In the genomic region with DNA sequence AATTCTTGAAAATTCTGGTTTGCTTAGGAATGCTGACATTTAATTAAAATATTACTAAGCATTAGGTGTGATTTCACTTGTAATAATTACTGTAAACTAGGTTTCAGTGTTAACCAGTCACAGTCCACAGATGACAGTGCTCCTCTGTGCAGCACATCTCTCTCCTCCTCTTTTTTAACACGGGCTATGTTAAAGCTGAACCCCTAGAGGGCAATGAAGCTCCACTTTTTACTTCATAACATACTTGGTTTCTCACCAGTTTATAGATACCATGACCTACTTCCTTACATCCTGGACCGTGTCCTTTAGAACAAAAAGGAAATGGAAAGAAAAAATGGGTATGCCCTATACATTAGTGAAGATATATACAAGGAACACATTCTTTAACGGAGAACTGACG, we compare ENCODE assay signal across 8 mouse cellular contexts. TPM values are rescaled to one million over a fixed set of nuclear protein-coding genes. Genes with fewer than 3 reads are reported as not detected.
DNase-seq lines count a peak whose midpoint lies in the region; ATAC-seq lines count a peak whose summit lies in the region.

No protein-coding gene starts in this region.

- H3K27ac ChIP-seq in midbrain, embryonic 11.5 days (ENCODE audit: low read depth, low read length) = no peak overlapping the region
- no peak overlapping the region for H3K27ac ChIP-seq in midbrain, embryonic 10.5 days (replicated peaks)
- no peak overlapping the region for H3K27ac ChIP-seq in forebrain, embryonic 15.5 days (replicated peaks)

- WGBS in midbrain, embryonic 11.5 days = 68% methylated on average over 4 of the region's 4 CpGs
- WGBS in midbrain, embryonic 10.5 days = 69% methylated on average over 4 of the region's 4 CpGs
- 35% methylated on average over 4 of the region's 4 CpGs for WGBS in forebrain, embryonic 15.5 days

- no peaks in the 10 kb centered on the region for H3K9me3 ChIP-seq in midbrain, embryonic 11.5 days (ENCODE audit: control insufficient read depth, low read length)
- no peaks in the 10 kb centered on the region for H3K9me3 ChIP-seq in midbrain, embryonic 10.5 days (replicated peaks)
- no peaks in the 10 kb centered on the region for H3K9me3 ChIP-seq in forebrain, embryonic 15.5 days

- no peak overlapping the region for H3K4me2 ChIP-seq in midbrain, embryonic 11.5 days
- no peak overlapping the region for H3K4me2 ChIP-seq in forebrain, embryonic 15.5 days (replicated peaks)

- peak; percentile 70; the same call in 1 of the 2 replicates for ATAC-seq in midbrain, embryonic 11.5 days (ENCODE audit: low FRiP score)
- ATAC-seq in forebrain, embryonic 15.5 days (replicated peaks) = peak; percentile 80

- no peak overlapping the region for H3K4me3 ChIP-seq in midbrain, embryonic 11.5 days (ENCODE audit: low read depth, low read length)
- H3K4me3 ChIP-seq in midbrain, embryonic 10.5 days = no peak overlapping the region
- H3K4me3 ChIP-seq in forebrain, embryonic 15.5 days = no peak overlapping the region

- no peaks in the 10 kb centered on the region for H3K36me3 ChIP-seq in midbrain, embryonic 11.5 days (ENCODE audit: control insufficient read depth, insufficient read depth, low read length)
- no peaks in the 10 kb centered on the region for H3K36me3 ChIP-seq in midbrain, embryonic 10.5 days
- H3K36me3 ChIP-seq in forebrain, embryonic 15.5 days = no peaks in the 10 kb centered on the region

- no peaks in the 10 kb centered on the region for H3K27me3 ChIP-seq in midbrain, embryonic 11.5 days (ENCODE audit: control insufficient read depth, insufficient read depth, low read length)
- no peaks in the 10 kb centered on the region for H3K27me3 ChIP-seq in midbrain, embryonic 10.5 days (ENCODE audit: low read depth, poor library complexity, severe bottlenecking)
- no peaks in the 10 kb centered on the region for H3K27me3 ChIP-seq in forebrain, embryonic 15.5 days

- peak; percentile 6 for DNase-seq in gastrocnemius, adult 18-20 months (ENCODE audit: low spot score)
- DNase-seq in gastrocnemius, postnatal 4 days (ENCODE audit: low spot score in 2 of 2) = no peak
- DNase-seq in midbrain, embryonic 11.5 days (ENCODE audit: low spot score, missing footprints) = peak; percentile 88
- no peak for DNase-seq in midbrain, embryonic 10.5 days (ENCODE audit: low spot score)
- peak; percentile 3 for DNase-seq in retina, adult 2 months (ENCODE audit: low read depth, low spot score)
- no peak for DNase-seq in heart, adult 18-20 months
- no peak for DNase-seq in spleen, postnatal 36 days (ENCODE audit: low spot score in 2 of 2)

- no peak overlapping the region for H3K9ac ChIP-seq in midbrain, embryonic 11.5 days (ENCODE audit: low read length)
- no peak overlapping the region for H3K9ac ChIP-seq in forebrain, embryonic 15.5 days (replicated peaks)

- H3K4me1 ChIP-seq in midbrain, embryonic 11.5 days (ENCODE audit: control insufficient read depth, insufficient read depth, low read length) = no peaks in the 10 kb centered on the region
- H3K4me1 ChIP-seq in midbrain, embryonic 10.5 days = no peaks in the 10 kb centered on the region
- H3K4me1 ChIP-seq in forebrain, embryonic 15.5 days = 0 out of 2 replicates have a peak, but pooled peaks cover 12% of the 10 kb centered on the region

RNA-seq across cellular contexts. Expression of a gene that starts 50.6 kb away (rescaled TPM):
- total RNA-seq in gastrocnemius, adult 18-20 months (2021) = 10 to 100 TPM; 21.5 to 23.0 TPM
- total RNA-seq in gastrocnemius, postnatal 4 days (2021) = 10 to 100 TPM; 20.5 to 22.4 TPM
- 40.1 and 41.5 TPM in 2 replicates for polyA plus RNA-seq in midbrain, embryonic 11.5 days (2014; fragmentation: Nextera tagmentation; extraction: Ambion mirVana)
- 30.7 and 35.0 TPM in 2 replicates for polyA plus RNA-seq in midbrain, embryonic 10.5 days (2016; fragmentation: Nextera tagmentation; extraction: Ambion mirVana)
- polyA plus RNA-seq in forebrain, embryonic 15.5 days (2015; fragmentation: Nextera tagmentation; extraction: Ambion mirVana) = 38.3 and 39.3 TPM in 2 replicates
- total RNA-seq in heart, adult 18-20 months (2021) = 10 to 100 TPM; 31.8 to 33.0 TPM

RNA-seq across cellular contexts. Expression of a gene that starts 59.1 kb away (rescaled TPM):
- total RNA-seq in gastrocnemius, adult 18-20 months (2021) = 10 to 100 TPM; 30.7 to 35.4 TPM
- total RNA-seq in gastrocnemius, postnatal 4 days (2021) = 10 to 100 TPM; 52.4 to 57.3 TPM
- polyA plus RNA-seq in midbrain, embryonic 11.5 days (2014; fragmentation: Nextera tagmentation; extraction: Ambion mirVana) = 72.1 and 76.8 TPM in 2 replicates
- polyA plus RNA-seq in midbrain, embryonic 10.5 days (2016; fragmentation: Nextera tagmentation; extraction: Ambion mirVana) = 57.5 and 63.1 TPM in 2 replicates
- polyA plus RNA-seq in forebrain, embryonic 15.5 days (2015; fragmentation: Nextera tagmentation; extraction: Ambion mirVana) = 82.4 and 87.4 TPM in 2 replicates
- total RNA-seq in heart, adult 18-20 months (2021) = 10 to 100 TPM; 62.0 to 68.1 TPM

Comparison
In these comparisons a context has a peak if more than half of its experiments do, and no peak if none do; other contexts are left out.
1. DNase-seq: peak in gastrocnemius, adult 18-20 months (single experiment), midbrain, embryonic 11.5 days (single experiment) and retina, adult 2 months (single experiment); none in gastrocnemius, postnatal 4 days (0 of 2), midbrain, embryonic 10.5 days (single experiment), heart, adult 18-20 months (0 of 2) and spleen, postnatal 36 days (0 of 2).